Mouse (Mus musculus) heart, postnatal 0 days (tissue): ENCODE measurements around the gene Fgfbp3.

Experiments used
- CTCF ChIP-seq: IDR thresholded peaks from 2 replicates; pipeline ENCODE4 v1.5.1; 2016; ENCODE audit warnings: antibody characterized with exemption, control low read depth, low read depth
- EP300 ChIP-seq: IDR thresholded peaks from 2 replicates; pipeline ENCODE4 v1.6.1; 2016; ENCODE audit warnings: antibody characterized with exemption, low read depth

- no peak for TF ChIP-seq CTCF
- no peak for TF ChIP-seq EP300
These were observed 27.7 kb downstream of the Fgfbp3 start for GRCm38 (mm10) chr19:36891746-36892145.
